Mouse (Mus musculus) spleen, adult 2 months (tissue): ENCODE results near the gene Tgif2. TPM values are rescaled to one million over a fixed set of nuclear protein-coding genes. Genes with fewer than 3 reads are reported as not detected.
"Not testable (repeated sequence)": the region's sequence is repeated elsewhere in the genome, so short reads cannot be mapped to it uniquely, and the experiment has no call there.

Source experiments
- DNase-seq, 2 experiments: peaks; one replicate each; pipeline versions ENCODE4 v3.0.0 to v3.0.0-alpha.2; 2012 to 2021; ENCODE audit warnings: low spot score in 2 of 2, low read depth in 1 of 2
- H3K27ac ChIP-seq: fragments of 200-500 bp; 2 replicates; pipeline ENCODE4 v1.5.1; 2012; ENCODE audit warnings: low read length, inconsistent platforms; ENCODE audit not compliant: insufficient read depth
- H3K27me3 ChIP-seq: fragments of 200-500 bp; 2 replicates; pipeline ENCODE4 v1.6.1; 2012; ENCODE audit warnings: mild to moderate bottlenecking, moderate library complexity, low read length, inconsistent platforms; ENCODE audit not compliant: control insufficient read depth, insufficient read depth
- H3K36me3 ChIP-seq: fragments of 200-500 bp; 2 replicates; pipeline ENCODE4 v1.6.1; 2012; ENCODE audit warnings: mild to moderate bottlenecking, low read length, inconsistent platforms; ENCODE audit not compliant: control insufficient read depth, insufficient read depth
- H3K4me1 ChIP-seq: fragments of 200-500 bp; 2 replicates; pipeline ENCODE4 v1.6.1; 2011; ENCODE audit warnings: inconsistent platforms; ENCODE audit not compliant: control insufficient read depth, insufficient read depth, insufficient read length
- H3K4me3 ChIP-seq: fragments of 200-500 bp; 2 replicates; pipeline ENCODE4 v1.5.1; 2011; ENCODE audit warnings: mild to moderate bottlenecking, inconsistent platforms; ENCODE audit not compliant: insufficient read depth, insufficient read length; ENCODE audit errors: extremely low read depth
- CTCF ChIP-seq: fragments of 200-500 bp; IDR thresholded peaks from 2 replicates; pipeline ENCODE4 v1.5.1; 2011; ENCODE audit warnings: mild to moderate bottlenecking, inconsistent platforms; ENCODE audit not compliant: insufficient read depth, insufficient read length, insufficient replicate concordance; ENCODE audit errors: extremely low read depth
- POLR2A ChIP-seq: fragments of 200-500 bp; IDR thresholded peaks from 2 replicates; pipeline ENCODE4 v1.6.1; 2011; ENCODE audit warnings: low read depth, low read length, inconsistent platforms
- WGBS: fragments of 180-500 bp; shearing (Covaris S2); methylation state at CpG from one replicate; pipeline ENCODE4 v1.1.7; 2018; 5-methylcytosine and 5-hydroxymethylcytosine counted together
- polyA plus RNA-seq: library from polyadenylated mRNA; depleted of rRNA; stranded (reverse); fragments of >200 nt; gene quantifications from 2 replicates; pipeline ENCODE4 v1.2.3, GENCODE M21; 2012; rRNA removed

The Tgif2 gene
- 10.5 and 11.8 TPM in 2 replicates for polyA plus RNA-seq

GRCm38 (mm10) chr2:156839319-156840191 is at the start of gene Tgif2:
Tgif2 (plus strand) TSS chr2:156840007.
- H3K4me3 ChIP-seq: peak within 1 kb of the TSS; percentile 80
- peak in 1 of 2 experiments; percentile 71 for DNase-seq
- H3K4me1 ChIP-seq: peaks cover 6% of the 10 kb centered on the region
- TF ChIP-seq CTCF: no peak
- no peak for TF ChIP-seq POLR2A
- peak within 1 kb of the TSS; percentile 55 for H3K27ac ChIP-seq
- 14% methylated on average over 60 of the region's 61 CpGs for WGBS
- H3K36me3 ChIP-seq: no peaks in the 10 kb centered on the region
- H3K27me3 ChIP-seq: no peaks in the 10 kb centered on the region

GRCm38 (mm10) chr2:156798516-156798915 is 41.3 kb upstream of the Tgif2 start:
- Histone ChIP-seq H3K36me3 (no peaks in the 10 kb centered on the region), H3K4me1 (no peaks in the 10 kb centered on the region), H3K27ac (no peak overlapping the region), H3K27me3 (no peaks in the 10 kb centered on the region), H3K4me3 (no peak overlapping the region)
- TF ChIP-seq CTCF (no peak), POLR2A (no peak)
- 88% methylated on average over 1 of the region's 1 CpGs for WGBS
- DNase-seq: no peak

- no peak overlapping the region for H3K4me3 ChIP-seq
- no peak for DNase-seq
- TF ChIP-seq CTCF (no peak), POLR2A (no peak)
- H3K36me3 ChIP-seq: no peaks in the 10 kb centered on the region
- WGBS: 84% methylated on average over 4 of the region's 4 CpGs
- no peaks in the 10 kb centered on the region for H3K27me3 ChIP-seq
- no peak overlapping the region for H3K27ac ChIP-seq
- no peaks in the 10 kb centered on the region for H3K4me1 ChIP-seq
These were observed 38.8 kb upstream of the Tgif2 start for GRCm38 (mm10) chr2:156801045-156801444.

- H3K36me3 ChIP-seq, DNase-seq, H3K4me1 ChIP-seq, H3K27ac ChIP-seq, H3K4me3 ChIP-seq, H3K27me3 ChIP-seq: not testable (repeated sequence)
- WGBS: 73% methylated on average over 9 of the region's 9 CpGs
These were observed 37.7 kb upstream of the Tgif2 start for GRCm38 (mm10) chr2:156802116-156802515.

GRCm38 (mm10) chr2:156803698-156804372 is 36.0 kb upstream of the Tgif2 start:
- Histone ChIP-seq H3K27me3 (no peaks in the 10 kb centered on the region), H3K4me1 (no peaks in the 10 kb centered on the region), H3K4me3 (no peak overlapping the region), H3K27ac (no peak overlapping the region), H3K36me3 (no peaks in the 10 kb centered on the region)
- DNase-seq: no peak
- no peak for TF ChIP-seq POLR2A
- TF ChIP-seq CTCF: no peak
- 53% methylated on average over 4 of the region's 4 CpGs for WGBS

GRCm38 (mm10) chr2:156804589-156804988 is 35.2 kb upstream of the Tgif2 start:
- WGBS: 92% methylated on average over 4 of the region's 4 CpGs
- H3K27me3 ChIP-seq: no peaks in the 10 kb centered on the region
- no peak for TF ChIP-seq CTCF
- TF ChIP-seq POLR2A: no peak
- no peak overlapping the region for H3K4me3 ChIP-seq
- no peak overlapping the region for H3K27ac ChIP-seq
- no peaks in the 10 kb centered on the region for H3K36me3 ChIP-seq
- no peak for DNase-seq
- H3K4me1 ChIP-seq: no peaks in the 10 kb centered on the region

GRCm38 (mm10) chr2:156806886-156807285 is 32.9 kb upstream of the Tgif2 start:
- Histone ChIP-seq H3K4me1 (no peaks in the 10 kb centered on the region), H3K27me3 (no peaks in the 10 kb centered on the region), H3K36me3 (no peaks in the 10 kb centered on the region), H3K4me3 (no peak overlapping the region), H3K27ac (no peak overlapping the region)
- TF ChIP-seq CTCF (no peak), POLR2A (no peak)
- 81% methylated on average over 6 of the region's 6 CpGs for WGBS
- no peak for DNase-seq
